Mouse (Mus musculus): ENCODE measurements at regions not wholly inside any gene's neighbourhood (a gene's known extent, or its start where the extent isn't known, plus 50 kb on each side); places are given as distances from the start of the nearest gene placed in this dataset.

DNA sequence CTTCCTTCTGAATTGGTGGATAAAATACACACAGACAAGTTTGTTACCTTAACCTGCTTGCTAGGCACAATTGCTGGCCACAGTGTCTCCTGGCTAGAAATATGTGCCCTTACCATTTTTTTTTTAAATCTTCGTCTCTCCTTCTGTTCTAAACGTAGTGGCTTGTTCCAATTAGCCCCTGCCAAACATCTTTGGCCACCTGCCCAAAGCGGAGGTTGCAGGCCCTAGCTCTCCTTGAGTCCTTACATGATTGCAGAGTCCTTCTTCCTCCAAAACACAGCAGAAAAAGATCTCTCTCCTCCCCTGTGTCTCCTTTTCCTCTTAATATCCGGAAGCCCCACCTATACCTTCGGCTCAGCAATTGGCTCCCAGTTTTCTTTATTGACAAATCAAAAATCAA is 986.8 kb downstream of the Robo2 start:
- 86% methylated on average over 5 of the region's 5 CpGs for whole genome bisulfite sequencing
- no peak for ATAC-seq (ENCODE audit: insufficient number of reproducible peaks, insufficient read depth, low FRiP score, low read depth)

GRCm38 (mm10) chr16:73424311-73424710 is 987.3 kb downstream of the Robo2 start:
- no peaks in the 10 kb centered on the region for H3K36me3 ChIP-seq (ENCODE audit: control insufficient read depth, insufficient read depth, low read length)

More for the DNA sequence above, 986.8 kb downstream of the Robo2 start:
- no peaks in the 10 kb centered on the region for H3K9me3 ChIP-seq (ENCODE audit: control insufficient read depth, low read depth, low read length)
- no peak overlapping the region for H3K4me3 ChIP-seq (ENCODE audit: low read depth, low read length)
- no peaks in the 10 kb centered on the region for H3K27me3 ChIP-seq (ENCODE audit: control insufficient read depth, insufficient read depth, low read length)
- H3K27ac ChIP-seq (ENCODE audit: low read length): no peak overlapping the region
- H3K9ac ChIP-seq (replicated peaks; ENCODE audit: low read depth, low read length): no peak overlapping the region
- H3K4me2 ChIP-seq (replicated peaks; ENCODE audit: low read depth, low read length): no peak overlapping the region
- no peaks in the 10 kb centered on the region for H3K36me3 ChIP-seq (ENCODE audit: control insufficient read depth, insufficient read depth, low read length)
- no peaks in the 10 kb centered on the region for H3K4me1 ChIP-seq (ENCODE audit: control insufficient read depth, insufficient read depth, low read length)

GRCm38 (mm10) chr16:73404509-73404908 is 1007.1 kb downstream of the Robo2 start:
- H3K27ac ChIP-seq (ENCODE audit: low read length): no peak overlapping the region
- no peaks in the 10 kb centered on the region for H3K27me3 ChIP-seq (ENCODE audit: control insufficient read depth, insufficient read depth, low read length)
- H3K4me1 ChIP-seq (ENCODE audit: control insufficient read depth, insufficient read depth, low read length): no peaks in the 10 kb centered on the region
- H3K4me3 ChIP-seq (ENCODE audit: low read depth, low read length): no peak overlapping the region
- H3K36me3 ChIP-seq (ENCODE audit: control insufficient read depth, insufficient read depth, low read length): no peaks in the 10 kb centered on the region
- 30% methylated on average over 3 of the region's 3 CpGs for WGBS
- no peaks in the 10 kb centered on the region for H3K9me3 ChIP-seq (ENCODE audit: control insufficient read depth, low read depth, low read length)
- ATAC-seq (ENCODE audit: insufficient number of reproducible peaks, insufficient read depth, low FRiP score, low read depth): no peak
- no peak overlapping the region for H3K4me2 ChIP-seq (replicated peaks; ENCODE audit: low read depth, low read length)
- H3K9ac ChIP-seq (replicated peaks; ENCODE audit: low read depth, low read length): no peak overlapping the region

More at GRCm38 (mm10) chr16:73424311-73424710, 987.3 kb downstream of the Robo2 start:
- no peak for ATAC-seq (ENCODE audit: insufficient number of reproducible peaks, insufficient read depth, low FRiP score, low read depth)
- Histone ChIP-seq H3K27ac (ENCODE audit: low read length) (no peak overlapping the region), H3K4me3 (ENCODE audit: low read depth, low read length) (no peak overlapping the region), H3K4me2 (replicated peaks; ENCODE audit: low read depth, low read length) (no peak overlapping the region), H3K9ac (replicated peaks; ENCODE audit: low read depth, low read length) (no peak overlapping the region), H3K4me1 (ENCODE audit: control insufficient read depth, insufficient read depth, low read length) (no peaks in the 10 kb centered on the region), H3K27me3 (ENCODE audit: control insufficient read depth, insufficient read depth, low read length) (no peaks in the 10 kb centered on the region), H3K9me3 (ENCODE audit: control insufficient read depth, low read depth, low read length) (no peaks in the 10 kb centered on the region)
- 75% methylated on average over 2 of the region's 2 CpGs for WGBS

DNA sequence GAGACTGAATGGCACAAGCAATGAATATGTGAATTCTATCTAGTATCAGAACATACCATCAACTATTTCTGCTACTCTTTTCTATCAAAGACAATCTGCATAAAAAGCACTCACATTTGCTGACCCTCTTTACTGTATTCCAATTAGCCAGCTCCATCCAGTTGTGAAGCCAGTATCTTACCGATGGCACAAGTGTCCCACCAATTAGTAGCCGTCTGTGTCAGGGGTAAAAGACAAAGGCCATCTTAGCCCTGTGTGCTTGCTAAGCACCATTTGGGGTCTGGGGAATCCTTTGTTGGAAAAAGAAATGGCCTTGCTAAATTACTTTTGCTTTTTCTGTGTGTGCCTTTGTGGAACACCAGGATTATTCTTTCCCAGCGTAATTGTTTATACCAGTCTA is 1007.5 kb downstream of the Robo2 start:
- Histone ChIP-seq H3K27ac (ENCODE audit: low read length) (no peak overlapping the region), H3K4me2 (replicated peaks; ENCODE audit: low read depth, low read length) (no peak overlapping the region), H3K4me3 (ENCODE audit: low read depth, low read length) (no peak overlapping the region), H3K9ac (replicated peaks; ENCODE audit: low read depth, low read length) (no peak overlapping the region), H3K4me1 (ENCODE audit: control insufficient read depth, insufficient read depth, low read length) (no peaks in the 10 kb centered on the region), H3K27me3 (ENCODE audit: control insufficient read depth, insufficient read depth, low read length) (no peaks in the 10 kb centered on the region), H3K9me3 (ENCODE audit: control insufficient read depth, low read depth, low read length) (no peaks in the 10 kb centered on the region), H3K36me3 (ENCODE audit: control insufficient read depth, insufficient read depth, low read length) (no peaks in the 10 kb centered on the region)
- no peak for ATAC-seq (ENCODE audit: insufficient number of reproducible peaks, insufficient read depth, low FRiP score, low read depth)
- WGBS: 47% methylated on average over 3 of the region's 3 CpGs

DNA sequence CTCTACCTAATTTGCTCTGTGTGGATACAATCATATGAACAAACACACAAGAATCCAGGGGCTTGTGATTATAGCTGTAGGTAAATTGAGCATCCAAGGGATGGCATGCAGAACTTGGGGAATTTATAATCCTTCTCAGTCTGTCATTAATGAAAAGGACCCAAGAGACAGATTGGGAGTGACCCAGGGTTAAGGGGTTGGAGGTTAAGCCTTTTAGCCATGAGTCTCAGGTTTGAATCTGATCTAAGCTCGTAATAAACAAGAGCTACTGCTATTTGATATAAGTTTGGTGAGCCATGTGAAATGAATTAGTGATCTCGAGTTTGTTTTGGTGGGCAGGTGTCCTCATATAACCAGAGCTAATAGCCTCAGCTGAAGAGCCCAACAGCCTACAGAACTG is 1032.6 kb downstream of the Robo2 start:
- ATAC-seq (ENCODE audit: insufficient number of reproducible peaks, insufficient read depth, low FRiP score, low read depth): no peak
- no peak overlapping the region for H3K9ac ChIP-seq (replicated peaks; ENCODE audit: low read depth, low read length)
- WGBS: 63% methylated on average over 2 of the region's 2 CpGs
- H3K27me3 ChIP-seq (ENCODE audit: control insufficient read depth, insufficient read depth, low read length): no peaks in the 10 kb centered on the region
- H3K4me3 ChIP-seq (ENCODE audit: low read depth, low read length): no peak overlapping the region
- H3K27ac ChIP-seq (ENCODE audit: low read length): no peak overlapping the region
- H3K4me2 ChIP-seq (replicated peaks; ENCODE audit: low read depth, low read length): no peak overlapping the region
- no peaks in the 10 kb centered on the region for H3K9me3 ChIP-seq (ENCODE audit: control insufficient read depth, low read depth, low read length)
- H3K4me1 ChIP-seq (ENCODE audit: control insufficient read depth, insufficient read depth, low read length): no peaks in the 10 kb centered on the region
- no peaks in the 10 kb centered on the region for H3K36me3 ChIP-seq (ENCODE audit: control insufficient read depth, insufficient read depth, low read length)

DNA sequence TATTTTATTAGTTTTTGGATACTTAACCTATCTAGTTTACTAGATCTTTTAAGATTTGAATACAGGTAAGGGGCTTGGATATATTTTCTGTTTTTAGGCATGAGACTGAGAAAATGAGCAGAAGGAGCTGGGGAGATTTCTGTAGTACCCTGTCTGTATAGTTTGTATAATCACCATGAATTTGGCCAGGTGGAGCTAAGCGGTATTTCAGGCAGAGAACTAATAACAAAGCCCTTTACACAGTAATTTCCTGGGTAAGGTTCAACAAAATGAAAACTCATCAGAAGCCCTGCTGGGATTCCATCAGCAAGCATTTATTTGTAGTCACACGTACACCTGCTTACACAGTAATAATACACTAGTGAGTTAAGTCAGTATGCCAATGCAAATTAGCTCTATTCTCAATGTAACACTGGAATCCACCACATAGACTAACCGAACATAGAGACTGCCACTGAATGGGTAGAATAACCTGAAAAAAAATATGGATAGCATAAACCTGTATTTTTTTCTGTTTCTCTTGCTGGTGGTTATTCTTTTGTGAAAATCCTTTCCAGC is 1036.9 kb downstream of the Robo2 start:
- no peaks in the 10 kb centered on the region for H3K4me1 ChIP-seq (ENCODE audit: control insufficient read depth, insufficient read depth, low read length)
- no peak overlapping the region for H3K4me3 ChIP-seq (ENCODE audit: low read depth, low read length)
- H3K9me3 ChIP-seq (ENCODE audit: control insufficient read depth, low read depth, low read length): no peaks in the 10 kb centered on the region
- no peak overlapping the region for H3K9ac ChIP-seq (replicated peaks; ENCODE audit: low read depth, low read length)
- H3K4me2 ChIP-seq (replicated peaks; ENCODE audit: low read depth, low read length): no peak overlapping the region
- WGBS: 79% methylated on average over 3 of the region's 3 CpGs
- ATAC-seq (ENCODE audit: insufficient number of reproducible peaks, insufficient read depth, low FRiP score, low read depth): no peak
- H3K27me3 ChIP-seq (ENCODE audit: control insufficient read depth, insufficient read depth, low read length): no peaks in the 10 kb centered on the region
- H3K36me3 ChIP-seq (ENCODE audit: control insufficient read depth, insufficient read depth, low read length): no peaks in the 10 kb centered on the region
- no peak overlapping the region for H3K27ac ChIP-seq (ENCODE audit: low read length)

DNA sequence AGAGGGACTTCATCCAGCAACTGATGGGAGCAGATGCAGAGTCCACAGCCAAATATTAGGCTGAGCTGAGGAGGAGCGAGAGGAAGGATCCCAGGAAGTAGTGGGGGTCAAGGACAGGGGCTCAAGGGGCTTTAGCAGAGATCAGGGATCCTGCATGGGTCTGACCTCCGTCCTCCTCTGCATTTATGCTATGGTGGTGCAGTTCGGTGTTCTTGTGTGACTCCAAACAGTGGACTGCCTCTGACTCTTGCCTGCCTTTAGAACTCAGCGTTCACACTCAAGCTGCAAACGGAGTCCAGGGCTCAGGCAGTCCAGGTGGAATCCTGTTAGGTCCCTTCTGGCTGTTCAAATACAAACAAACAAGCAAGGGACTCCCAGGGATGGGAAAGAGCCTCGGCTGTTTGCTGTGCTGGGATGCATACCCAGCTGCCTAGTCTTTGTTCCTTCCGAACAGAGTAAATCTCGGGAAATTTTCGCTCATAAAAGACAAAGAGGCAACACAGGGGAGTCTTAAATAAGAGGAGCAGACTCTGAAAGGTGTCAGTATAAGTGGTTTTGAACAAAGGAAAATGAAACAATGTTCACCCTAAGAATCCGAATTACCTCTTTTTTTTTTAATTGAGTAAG is 1042.9 kb downstream of the Robo2 start:
- Histone ChIP-seq H3K27me3 (ENCODE audit: control insufficient read depth, insufficient read depth, low read length) (no peaks in the 10 kb centered on the region), H3K9me3 (ENCODE audit: control insufficient read depth, low read depth, low read length) (no peaks in the 10 kb centered on the region), H3K4me1 (ENCODE audit: control insufficient read depth, insufficient read depth, low read length) (peaks cover 6% of the 10 kb centered on the region; the same call in 1 of the 2 replicates), H3K4me3 (ENCODE audit: low read depth, low read length) (no peak overlapping the region), H3K9ac (replicated peaks; ENCODE audit: low read depth, low read length) (no peak overlapping the region), H3K36me3 (ENCODE audit: control insufficient read depth, insufficient read depth, low read length) (no peaks in the 10 kb centered on the region), H3K27ac (ENCODE audit: low read length) (0 out of 2 replicates have a peak overlapping the region, but pooled peaks have one; percentile 16), H3K4me2 (replicated peaks; ENCODE audit: low read depth, low read length) (no peak overlapping the region)
- ATAC-seq (ENCODE audit: insufficient number of reproducible peaks, insufficient read depth, low FRiP score, low read depth): no peak
- WGBS: 47% methylated on average over 10 of the region's 10 CpGs

DNA sequence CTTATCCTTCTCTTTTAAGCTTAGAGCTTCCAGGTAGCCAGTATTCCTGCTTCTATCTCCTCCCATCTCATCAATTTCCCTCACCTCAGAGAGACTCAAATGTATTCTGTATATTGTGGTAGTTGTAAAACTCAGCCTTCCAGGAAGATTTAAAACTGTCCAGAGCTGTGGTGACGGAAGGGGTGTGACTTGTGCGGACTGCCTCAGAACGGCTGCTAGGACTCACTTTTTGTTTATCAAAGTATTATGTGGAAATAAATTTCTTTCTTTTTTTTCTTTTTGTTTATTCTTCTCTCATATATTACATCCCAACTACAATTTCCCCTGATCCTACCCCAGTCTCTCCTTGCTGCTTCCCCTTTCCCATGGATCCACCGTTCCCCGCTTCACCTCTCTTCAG is 1043.7 kb downstream of the Robo2 start:
- no peak overlapping the region; the same call in 1 of the 2 replicates for H3K4me2 ChIP-seq (replicated peaks; ENCODE audit: low read depth, low read length)
- H3K4me1 ChIP-seq (ENCODE audit: control insufficient read depth, insufficient read depth, low read length): peaks cover 6% of the 10 kb centered on the region; the same call in 1 of the 2 replicates
- H3K9ac ChIP-seq (replicated peaks; ENCODE audit: low read depth, low read length): no peak overlapping the region
- H3K36me3 ChIP-seq (ENCODE audit: control insufficient read depth, insufficient read depth, low read length): no peaks in the 10 kb centered on the region
- H3K9me3 ChIP-seq (ENCODE audit: control insufficient read depth, low read depth, low read length): no peaks in the 10 kb centered on the region
- H3K27ac ChIP-seq (ENCODE audit: low read length): 0 out of 2 replicates have a peak overlapping the region, but pooled peaks have one; percentile 16
- no peak for ATAC-seq (ENCODE audit: insufficient number of reproducible peaks, insufficient read depth, low FRiP score, low read depth)
- WGBS: 48% methylated on average over 5 of the region's 5 CpGs
- no peak overlapping the region for H3K4me3 ChIP-seq (ENCODE audit: low read depth, low read length)
- H3K27me3 ChIP-seq (ENCODE audit: control insufficient read depth, insufficient read depth, low read length): no peaks in the 10 kb centered on the region
